Mouse (Mus musculus): ENCODE measurements around the gene Zfp819.
A peak's percentile ranks its signal among the peaks of the same experiment; 100 is the strongest.

Zfp819 gene

DNA sequence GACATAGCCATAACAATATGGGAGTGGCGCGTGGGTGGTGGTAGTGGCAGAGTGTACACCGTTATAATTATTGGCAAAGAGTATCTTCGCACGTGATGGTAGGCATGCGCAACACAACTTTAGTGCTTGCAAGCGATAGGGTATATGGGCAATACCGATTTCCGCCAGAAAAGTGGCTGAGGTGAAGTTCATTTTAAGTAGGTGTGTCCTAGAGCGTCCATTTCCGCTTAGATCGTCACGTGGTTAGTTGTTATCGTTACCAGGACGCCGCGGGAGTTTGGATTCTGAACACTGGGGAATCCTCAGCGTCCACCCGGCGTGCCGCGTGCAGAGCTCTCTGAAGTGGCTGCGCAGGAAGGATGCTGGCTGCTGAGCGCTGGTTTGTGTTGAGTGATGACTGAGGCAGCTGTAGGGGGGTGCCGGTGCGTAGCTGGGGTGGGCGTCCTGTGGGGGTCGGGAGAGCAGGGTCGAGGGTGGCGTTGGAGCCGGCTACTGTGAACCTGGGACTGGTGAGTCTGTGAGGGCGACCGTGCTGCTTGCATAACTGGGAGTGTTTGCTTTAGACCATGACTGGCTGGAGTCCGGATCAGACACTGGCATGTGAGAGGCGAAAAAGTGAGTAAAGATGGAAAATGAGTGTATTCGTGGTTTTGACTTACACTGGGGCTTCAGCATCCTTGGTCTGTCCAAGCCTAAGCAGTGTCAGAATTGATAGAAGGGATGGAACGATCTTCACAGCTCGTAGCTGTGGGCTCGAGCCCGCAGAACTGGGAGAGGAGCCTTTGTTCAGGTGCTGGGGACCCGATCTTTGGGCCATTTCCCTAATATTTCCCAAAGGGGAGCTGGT lies at the start of gene Zfp819:
Gene Zfp819 (plus strand): TSS at position 274 of the 847 bp plus-strand sequence.
- peak; percentile 31 to 63 for DNase-seq (ENCODE audit: low spot score in 2 of 2)

DNA sequence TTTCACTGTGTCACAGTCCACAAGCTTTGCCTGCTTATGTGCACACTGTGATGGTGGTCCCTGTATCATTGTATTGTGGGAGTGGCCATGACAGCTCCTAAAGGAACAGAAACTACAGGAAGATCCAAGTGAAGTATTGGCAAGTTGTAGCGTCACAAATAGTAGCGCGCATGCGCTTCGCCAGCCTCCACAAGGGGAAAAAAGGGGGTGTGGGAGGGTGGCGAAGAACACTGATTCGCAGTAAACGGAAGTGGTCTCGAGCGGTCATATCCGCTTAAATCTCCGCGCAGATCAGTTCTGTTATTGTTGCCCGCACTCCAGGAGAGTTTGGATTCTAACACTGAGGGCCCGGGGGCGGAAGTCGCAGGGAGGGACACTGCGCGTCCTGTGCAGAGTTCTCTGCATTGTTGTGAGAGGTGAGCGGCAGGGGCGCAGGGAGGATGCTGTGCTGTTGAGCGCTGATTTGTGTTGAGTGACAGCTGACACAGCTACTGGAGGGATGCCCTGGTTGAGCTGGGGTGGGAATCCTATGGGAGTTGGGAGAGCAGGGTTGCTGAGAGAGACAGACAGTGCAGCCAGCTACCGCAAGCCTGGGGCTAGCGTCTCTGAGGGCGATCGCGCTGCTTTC lies 44.8 kb upstream of the Zfp819 start, which contains the start of gene Zfp658:
Gene Zfp658 (plus strand): TSS at position 251 of the 628 bp plus-strand sequence.
- DNase-seq (ENCODE audit: low spot score in 2 of 2), result peak; percentile 81

DNA sequence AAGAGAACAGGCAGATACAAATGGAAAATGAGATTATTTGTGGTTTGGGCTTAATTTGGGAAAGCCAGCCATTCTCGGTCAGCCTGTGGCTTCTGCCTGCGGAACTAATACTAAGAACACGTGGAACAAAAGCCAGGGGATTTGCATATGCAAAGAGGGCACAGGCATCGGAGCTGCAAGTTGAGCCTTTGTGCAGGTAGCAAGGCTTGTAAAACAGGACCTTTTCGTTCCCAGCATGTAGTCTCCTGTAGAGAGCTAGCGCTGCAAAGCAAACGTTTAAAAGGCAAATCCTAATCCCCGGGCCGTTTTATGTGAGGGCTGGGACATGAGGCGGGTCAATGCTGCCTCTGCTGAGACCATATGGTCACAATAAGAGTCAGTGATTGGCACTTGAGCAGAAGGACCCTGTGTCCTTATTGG lies 44.3 kb upstream of the Zfp819 start:
- DNase-seq (ENCODE audit: low spot score in 2 of 2), result no peak

DNA sequence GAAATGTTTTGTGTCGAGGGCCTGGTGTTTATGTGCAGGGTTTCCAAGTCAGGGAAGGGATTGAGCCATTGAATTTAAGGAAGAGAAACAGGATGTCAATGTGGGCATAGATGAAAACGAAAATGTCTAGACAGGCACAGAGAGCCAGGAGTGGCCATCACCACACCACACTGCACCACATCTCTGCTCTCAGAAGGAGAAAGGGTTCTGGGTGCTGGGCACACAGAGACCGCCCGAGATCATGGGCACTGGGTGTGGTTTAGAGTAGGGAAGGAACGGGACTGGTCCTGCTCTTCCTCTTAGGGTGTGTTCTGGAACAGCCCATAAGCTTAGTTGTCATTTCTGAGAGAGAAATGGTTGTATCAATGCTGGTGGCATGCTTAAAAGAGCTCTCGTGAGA lies 43.7 kb upstream of the Zfp819 start:
- no peak for DNase-seq (ENCODE audit: low spot score in 2 of 2)

DNA sequence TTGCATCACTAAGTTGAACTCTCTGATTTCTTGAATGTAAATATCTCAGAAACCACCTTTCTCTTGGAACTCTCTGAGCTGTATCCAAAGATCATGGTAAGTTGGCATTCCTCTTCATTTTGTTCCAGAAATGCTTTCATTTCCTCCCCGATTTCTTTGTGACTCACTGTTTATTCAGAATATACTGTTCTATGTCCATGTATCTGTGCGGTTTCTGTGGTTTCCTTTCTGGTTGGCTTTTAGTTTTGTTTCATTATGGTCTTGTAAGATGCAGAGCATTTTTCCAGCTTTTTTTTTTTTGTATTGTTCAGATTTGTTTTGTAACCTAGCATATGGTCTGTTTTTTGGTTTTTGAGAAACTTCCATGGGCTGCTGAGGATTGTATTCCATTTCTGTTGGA lies 35.8 kb upstream of the Zfp819 start:
- DNase-seq (ENCODE audit: low spot score in 2 of 2), result no peak

DNA sequence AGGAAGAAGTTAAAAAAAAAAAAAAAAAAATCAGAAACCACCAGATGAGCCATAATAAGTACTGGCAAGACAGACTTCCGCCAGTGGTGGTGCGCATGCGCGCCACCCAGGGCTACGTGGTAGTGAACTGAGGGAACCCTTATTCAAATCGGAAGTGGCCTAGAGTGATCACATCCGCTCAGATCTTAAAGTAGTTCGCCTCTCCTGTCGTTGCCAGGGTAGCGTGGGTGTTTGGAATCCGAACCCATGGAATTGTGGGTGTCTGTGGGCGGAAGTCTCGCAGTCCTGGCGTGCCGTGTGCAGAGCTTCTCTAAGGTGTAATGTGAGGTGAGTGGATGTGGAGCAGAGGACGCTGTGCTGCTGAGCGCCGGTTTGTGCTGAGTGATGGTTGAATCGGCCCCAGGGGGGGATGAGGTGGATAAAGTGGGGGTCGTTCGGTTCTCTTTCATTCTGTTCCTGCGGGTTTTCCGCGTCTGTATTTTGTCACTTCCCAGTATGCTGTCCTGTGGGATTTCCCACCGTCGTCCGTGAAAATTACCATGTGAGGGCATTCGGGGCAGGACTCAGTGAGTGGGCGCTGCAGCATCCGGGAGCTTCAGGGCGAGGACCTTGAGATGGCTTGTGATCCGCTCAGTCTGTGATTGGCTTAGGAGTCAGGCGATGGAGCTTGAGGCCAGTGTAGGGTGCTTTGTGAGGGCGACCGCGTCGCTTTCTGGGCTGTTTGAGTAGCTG lies 27.4 kb upstream of the Zfp819 start, which contains the start of gene Zfp719:
Gene Zfp719 (plus strand): TSS at position 171 of the 732 bp plus-strand sequence.
- peak; percentile 89 to 90 for DNase-seq (ENCODE audit: low spot score in 2 of 2)

DNA sequence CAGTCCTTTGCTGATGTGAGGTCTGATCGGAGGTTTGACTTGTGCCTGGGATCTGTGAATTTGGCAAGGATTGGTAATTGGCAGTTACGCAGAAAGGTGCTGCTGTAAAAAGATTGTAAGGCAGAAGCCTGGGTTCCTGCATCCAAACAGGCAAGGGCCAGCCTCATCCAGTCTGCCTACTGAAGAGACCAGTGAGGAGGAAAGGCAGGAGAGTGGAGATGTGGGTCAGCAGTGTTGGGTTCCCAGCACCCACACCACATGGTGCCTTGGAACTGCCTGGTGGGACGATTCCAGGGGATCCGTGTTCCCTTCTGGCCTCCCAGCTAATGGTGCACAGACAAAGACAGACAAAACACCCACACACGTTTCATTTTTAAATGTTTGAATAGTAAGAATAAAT lies 26.4 kb upstream of the Zfp819 start:
- no peak for DNase-seq (ENCODE audit: low spot score in 2 of 2)

DNA sequence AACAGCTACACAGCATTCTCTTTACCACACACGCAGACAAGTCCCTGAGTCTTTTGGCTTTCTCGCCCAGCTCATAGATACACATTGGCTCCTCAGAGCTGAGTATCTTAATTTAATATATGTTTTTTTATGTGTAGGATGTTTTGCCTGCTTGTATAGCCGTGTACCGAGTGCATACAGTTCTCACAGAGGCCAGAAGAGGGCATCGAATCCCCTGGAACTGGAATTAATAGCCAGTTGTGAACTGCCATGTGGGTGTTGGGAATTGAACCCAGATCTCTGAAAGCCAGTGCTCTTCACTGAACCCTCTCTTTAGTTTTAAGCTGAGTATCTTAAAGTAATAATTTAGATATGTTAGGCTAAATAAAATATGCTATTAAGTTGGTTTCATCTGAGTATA lies 22.2 kb upstream of the Zfp819 start:
- no peak for DNase-seq (ENCODE audit: low spot score in 2 of 2)

DNA sequence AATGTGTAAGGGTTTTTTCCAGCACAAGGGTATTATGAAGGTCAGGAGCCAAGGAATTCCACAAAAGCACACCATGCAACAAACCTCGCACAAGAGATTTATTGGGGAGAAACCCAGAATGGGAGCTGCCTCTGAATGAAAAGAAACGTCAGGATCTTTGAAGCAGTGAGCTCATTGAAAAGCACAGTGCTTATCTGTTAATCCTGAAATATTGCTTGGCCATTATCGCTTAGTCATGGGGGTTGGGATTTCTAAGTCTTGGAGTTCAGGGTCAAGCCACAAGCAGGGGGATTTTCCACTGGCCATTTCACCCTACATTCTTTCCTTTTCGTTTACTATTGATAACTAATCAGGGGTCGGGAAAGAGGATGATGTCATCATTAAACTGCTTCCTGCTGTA lies 5.1 kb upstream of the Zfp819 start:
- DNase-seq (ENCODE audit: low spot score in 2 of 2), result no peak

DNA sequence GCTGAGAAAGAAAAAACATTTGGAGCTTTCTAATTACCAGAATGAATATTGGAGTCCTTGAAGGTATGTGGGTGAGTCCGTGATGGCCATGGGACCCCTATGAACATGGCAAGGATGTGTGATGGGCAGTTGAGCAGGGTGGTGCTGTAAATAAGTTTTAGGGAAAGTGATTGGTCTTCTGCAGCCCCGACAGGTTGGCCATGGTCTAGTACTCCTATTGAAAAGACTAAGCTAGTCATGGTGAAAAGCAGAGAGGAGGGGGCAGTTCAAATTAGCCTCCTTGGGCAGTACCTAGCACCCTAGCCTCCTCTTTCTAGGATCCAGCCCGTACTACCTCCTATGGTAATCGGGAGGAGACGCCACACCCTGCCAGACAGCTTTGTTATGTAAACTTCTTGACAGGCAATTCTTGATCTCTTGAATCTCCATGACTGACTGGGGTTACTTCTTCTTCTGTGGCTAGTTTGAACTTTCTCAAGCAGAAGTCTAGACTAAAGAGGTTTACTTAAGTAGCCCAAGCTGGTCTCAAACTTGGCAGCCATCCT lies 846 bp downstream of the Zfp819 start:
- no peak for DNase-seq (ENCODE audit: low spot score in 2 of 2)

DNA sequence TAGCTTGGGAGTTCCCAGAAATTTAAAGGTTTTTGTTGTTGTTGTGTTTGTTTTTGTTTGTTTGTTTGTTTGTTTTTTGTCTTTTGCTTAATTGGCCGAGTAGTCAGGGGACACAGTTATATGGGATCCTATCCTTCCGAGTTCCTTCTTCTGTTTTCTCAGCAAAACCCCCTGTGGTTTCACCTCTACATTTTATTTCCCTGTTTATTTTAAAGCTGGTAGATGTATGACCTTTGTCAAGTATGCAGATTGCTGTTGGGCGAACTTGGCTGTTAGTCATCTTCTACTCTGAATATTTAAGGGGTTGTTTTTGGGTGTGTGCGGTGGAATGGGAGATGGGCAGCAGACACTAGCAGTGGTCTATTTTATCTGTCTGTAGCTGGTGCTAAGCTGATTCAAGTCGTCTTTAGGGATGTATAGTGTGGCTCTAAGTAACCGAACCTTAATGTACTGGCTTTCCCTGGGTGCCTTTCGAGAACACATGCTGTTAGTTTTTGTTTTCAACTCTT lies 1.4 kb downstream of the Zfp819 start:
- DNase-seq (ENCODE audit: low spot score in 2 of 2), result no peak

DNA sequence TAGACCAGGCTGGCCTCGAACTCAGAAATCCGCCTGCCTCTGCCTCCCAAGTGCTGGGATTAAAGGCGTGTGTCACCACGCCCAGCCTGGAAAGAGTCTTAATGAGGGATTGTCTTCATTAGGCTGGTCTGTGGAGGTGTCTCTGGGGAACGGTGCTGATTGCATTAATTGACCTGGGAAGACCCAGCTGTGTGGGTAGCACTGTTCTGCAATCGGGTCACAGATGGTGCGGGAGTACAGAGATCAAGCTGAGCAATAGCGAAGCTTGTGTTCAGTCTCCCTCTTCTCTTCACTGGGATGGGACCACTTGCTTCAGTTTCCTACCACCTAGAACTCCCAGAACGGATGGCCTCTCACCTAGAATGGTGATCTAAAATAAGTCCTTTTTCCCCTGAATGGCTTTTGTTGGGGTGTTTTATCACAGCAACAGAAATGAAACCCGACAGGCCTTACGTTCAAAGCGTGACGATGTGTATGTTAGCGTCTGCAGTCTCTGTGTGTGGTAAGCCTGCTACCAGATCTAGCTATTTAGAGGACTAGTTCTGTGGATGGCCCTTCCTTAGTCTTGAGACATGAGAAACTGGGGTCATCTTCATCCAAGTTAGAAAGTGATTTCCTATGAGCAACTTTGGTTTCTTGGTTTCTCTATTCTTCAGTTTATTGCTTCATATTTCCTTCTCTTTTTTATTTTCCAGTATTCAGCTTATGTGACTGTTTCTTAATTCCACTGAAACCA lies 7.0 kb downstream of the Zfp819 start:
- no peak for DNase-seq (ENCODE audit: low spot score in 2 of 2)

DNA sequence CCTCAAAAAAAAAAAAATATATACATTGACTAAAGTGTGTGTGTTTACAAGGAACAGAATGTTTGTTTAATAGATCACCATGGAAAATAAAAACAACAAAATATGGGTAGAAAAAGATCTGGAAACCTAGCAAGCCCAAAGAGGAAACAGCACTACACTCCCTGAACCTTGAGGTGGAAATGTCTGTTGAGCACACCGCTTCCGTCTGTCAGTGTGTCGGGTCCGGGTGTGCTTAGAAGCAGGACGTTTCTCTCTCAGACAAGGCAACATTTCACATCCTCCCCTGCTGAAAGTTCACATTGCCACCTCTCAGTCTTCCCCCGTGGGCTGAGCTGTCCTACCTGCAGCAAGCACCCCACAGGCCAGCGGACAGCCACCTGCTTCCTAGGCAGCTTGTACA lies 16.0 kb downstream of the Zfp819 start:
- no peak for DNase-seq (ENCODE audit: low spot score in 2 of 2)

DNA sequence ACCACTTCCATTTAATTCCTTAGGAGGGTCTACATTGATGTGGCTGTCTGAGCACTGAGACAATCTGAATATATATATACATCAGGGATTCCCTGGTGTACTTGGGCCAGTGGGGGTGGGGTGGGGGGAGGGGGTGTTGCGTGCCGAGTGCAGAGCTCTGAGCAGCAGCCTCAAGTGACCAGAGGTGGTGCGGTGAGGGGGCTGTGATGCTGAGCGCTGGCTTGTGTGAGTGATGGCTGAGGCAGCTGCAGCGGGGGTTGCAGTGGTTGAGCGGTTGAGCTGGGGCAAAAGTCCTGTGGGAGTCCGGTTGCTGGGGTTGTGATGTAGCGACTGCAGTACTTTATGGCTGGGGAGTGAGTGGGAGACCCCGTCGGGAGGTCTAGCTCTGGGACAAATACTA lies 16.9 kb downstream of the Zfp819 start:
- DNase-seq (ENCODE audit: low spot score in 2 of 2), result no peak

DNA sequence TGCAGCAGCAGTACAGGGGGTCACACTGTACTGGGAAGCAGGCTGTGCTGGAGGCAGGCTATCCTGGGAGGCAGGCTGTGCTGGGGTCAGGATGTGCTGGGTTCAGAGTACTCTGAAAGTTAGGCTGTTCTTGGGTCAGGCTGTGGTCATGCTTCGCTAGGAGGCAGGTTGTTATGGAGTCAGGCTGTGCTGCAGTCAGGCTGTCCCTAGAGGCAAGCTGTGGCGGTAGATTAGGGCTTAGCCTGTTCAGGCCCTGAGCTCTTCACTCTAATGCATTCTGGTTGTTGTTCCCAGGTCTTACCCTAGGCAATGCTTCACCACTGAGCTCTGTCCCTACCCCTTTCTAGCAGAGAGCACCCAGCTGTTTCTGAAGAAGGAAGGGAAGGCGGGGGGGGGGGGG lies 18.1 kb downstream of the Zfp819 start:
- no peak for DNase-seq (ENCODE audit: low spot score in 2 of 2)

DNA sequence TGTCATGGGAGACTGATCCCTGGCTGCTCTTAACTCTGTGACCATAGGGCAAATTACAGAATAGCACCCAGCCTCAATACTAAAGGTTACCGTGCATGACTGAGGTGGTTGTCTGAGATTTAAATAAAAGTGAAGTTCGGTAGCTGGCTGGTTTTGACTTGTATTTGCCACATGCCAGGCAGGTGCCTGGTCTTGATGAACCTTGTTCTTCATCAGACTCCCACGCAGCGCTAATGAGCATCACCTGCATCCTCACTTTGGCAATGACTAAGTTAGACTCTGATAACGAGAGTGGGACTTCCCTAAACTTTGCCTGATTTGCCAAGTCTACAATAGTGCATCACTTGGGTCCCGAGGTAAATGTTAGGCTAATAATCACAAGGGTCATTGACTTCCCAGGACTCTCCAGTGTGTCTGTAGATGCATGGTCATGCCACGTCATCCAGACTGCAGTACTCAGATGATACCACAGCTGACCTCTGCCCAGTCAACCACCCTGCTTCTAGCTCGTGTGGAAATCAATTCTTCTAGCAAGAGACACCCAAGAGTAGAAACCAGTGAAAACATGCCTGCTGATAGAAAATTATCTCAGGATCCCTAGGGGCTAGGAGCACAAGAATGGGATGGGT lies 18.9 kb downstream of the Zfp819 start:
- DNase-seq (ENCODE audit: low spot score in 2 of 2), result no peak

DNA sequence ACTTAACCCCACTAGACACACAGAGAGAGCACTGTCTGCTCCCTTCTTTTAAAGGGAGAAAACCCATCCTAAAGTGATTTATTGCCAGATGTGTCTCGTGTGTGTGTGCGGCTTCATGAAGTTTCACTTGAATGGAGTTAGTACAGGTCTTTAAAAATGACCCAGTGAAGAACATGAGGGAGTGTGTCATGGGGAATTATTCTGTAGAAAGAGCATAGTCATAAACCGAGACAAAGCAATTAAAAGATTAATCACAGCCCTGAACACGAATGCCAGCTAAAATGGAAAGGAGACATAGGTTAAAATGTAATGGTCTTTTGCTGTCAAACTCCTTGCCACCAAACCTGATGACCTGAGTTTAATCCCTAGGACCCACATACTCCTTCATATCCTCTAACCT lies 27.0 kb downstream of the Zfp819 start:
- no peak for DNase-seq (ENCODE audit: low spot score in 2 of 2)

DNA sequence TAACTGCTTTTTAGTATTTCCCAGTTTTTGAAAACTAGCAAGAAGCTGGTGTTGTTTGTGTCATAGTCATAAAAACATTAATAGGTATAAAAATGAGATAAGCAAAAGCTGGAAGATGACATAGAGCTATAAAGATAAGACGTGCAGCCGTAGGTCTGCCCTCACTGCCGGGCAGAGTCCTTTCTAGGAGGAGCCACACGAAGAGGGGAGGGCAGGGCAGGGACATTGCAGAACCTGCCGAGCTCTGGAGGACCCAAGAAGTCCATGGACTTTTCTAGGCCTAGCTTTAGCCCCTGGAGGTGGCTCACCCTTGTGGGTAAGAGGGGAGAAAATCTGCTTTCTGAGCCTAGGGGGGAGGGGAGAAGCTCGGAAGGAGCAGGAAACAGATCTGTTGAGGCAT lies 27.5 kb downstream of the Zfp819 start, which contains the start of gene Ceacam18:
Gene Ceacam18 (plus strand): TSS at position 208 of the 400 bp plus-strand sequence.
- DNase-seq (ENCODE audit: low spot score in 2 of 2), result no peak

DNA sequence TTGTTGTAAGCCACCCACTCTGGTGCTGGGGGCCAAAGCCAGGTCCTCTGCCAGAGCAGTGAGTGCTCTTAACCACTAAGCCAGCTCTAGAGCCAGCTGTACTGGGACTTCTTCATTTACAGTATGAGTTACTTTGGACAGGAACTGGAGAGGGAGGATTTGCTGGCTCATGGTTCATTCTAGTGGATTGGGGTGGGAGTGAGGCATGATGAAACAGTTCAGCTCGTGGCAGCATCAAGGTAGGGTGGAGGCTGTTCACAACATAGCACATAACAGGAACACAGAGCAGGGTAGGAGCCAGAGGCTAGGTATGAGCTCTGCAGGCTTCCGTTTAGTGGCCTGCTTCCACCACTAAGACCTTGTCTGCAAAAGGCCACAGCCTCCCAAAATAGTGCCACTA lies 29.2 kb downstream of the Zfp819 start:
- no peak for DNase-seq (ENCODE audit: low spot score in 2 of 2)

DNA sequence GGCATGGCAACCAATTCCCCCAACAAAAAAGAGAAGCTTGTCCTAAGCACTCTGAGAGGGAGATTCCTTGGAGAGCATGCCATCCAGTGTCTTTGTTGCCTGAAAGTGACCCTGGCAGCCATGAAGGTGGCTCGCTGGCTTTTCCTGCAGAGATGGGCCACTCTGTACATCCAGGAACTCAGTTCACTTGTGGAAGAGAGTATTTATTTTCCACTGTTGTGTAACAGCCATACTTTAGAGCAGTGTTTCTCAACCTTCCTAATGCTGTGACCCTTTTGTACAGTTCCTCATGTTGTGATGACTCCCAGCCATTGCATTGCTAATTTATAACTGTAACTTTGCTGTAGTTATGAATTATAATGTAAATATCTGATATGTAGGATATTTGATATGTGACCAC lies 30.1 kb downstream of the Zfp819 start:
- DNase-seq (ENCODE audit: low spot score in 2 of 2), result no peak

DNA sequence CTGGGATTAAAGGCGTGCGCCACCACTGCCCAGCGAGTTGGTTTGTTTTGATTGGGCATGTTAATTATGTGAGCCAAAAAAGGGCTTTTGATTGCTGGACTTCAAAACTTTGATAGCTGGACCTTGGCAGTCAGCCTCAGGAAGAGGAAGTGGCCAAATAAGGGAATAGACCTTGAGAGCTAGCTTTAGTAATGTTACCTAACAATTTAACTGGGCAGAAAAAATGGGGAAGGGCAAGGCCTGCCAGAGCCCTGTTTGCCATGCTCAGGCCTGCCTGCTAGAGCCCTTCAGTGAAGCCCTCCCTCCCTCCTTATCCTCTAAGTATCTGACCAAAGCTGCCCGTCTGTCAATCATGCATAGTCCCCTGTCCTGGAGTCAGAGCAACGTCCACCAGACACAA lies 35.6 kb downstream of the Zfp819 start:
- DNase-seq (ENCODE audit: low spot score in 2 of 2), result no peak

All from urinary bladder, postnatal 4 days (tissue).